Mouse (Mus musculus) right cerebral cortex, postnatal 25 days (tissue): ENCODE measurements around the gene Brinp2.

Source experiments
- DNase-seq: peaks from one replicate; pipeline ENCODE4 v3.0.0; 2022

Gene Brinp2

GRCm38 (mm10) chr1:158218750-158219149 is 137.4 kb downstream of the Brinp2 start:
- no peak for DNase-seq

GRCm38 (mm10) chr1:158218294-158218693 is 137.8 kb downstream of the Brinp2 start:
- no peak for DNase-seq

- no peak for DNase-seq
Observed at GRCm38 (mm10) chr1:158215581-158215980, 140.5 kb downstream of the Brinp2 start.

- DNase-seq = no peak
Observed at GRCm38 (mm10) chr1:158214743-158215142, 141.4 kb downstream of the Brinp2 start.

GRCm38 (mm10) chr1:158213736-158214135 is 142.4 kb downstream of the Brinp2 start:
- no peak for DNase-seq

- DNase-seq = no peak
Observed at GRCm38 (mm10) chr1:158207620-158208019, 148.5 kb downstream of the Brinp2 start.

GRCm38 (mm10) chr1:158202932-158203331 is 153.2 kb downstream of the Brinp2 start:
- DNase-seq = no peak
